Mouse (Mus musculus): ENCODE measurements around the gene Hacl1. TPM values are rescaled to one million over a fixed set of nuclear protein-coding genes. Genes with fewer than 3 reads are reported as not detected.
A peak's percentile ranks its signal among the peaks of the same experiment; 100 is the strongest.

The Hacl1 gene
- total and polyA plus RNA-seq, 2 experiments from 2014 or later, result 12.2 to 25.5 TPM

GRCm38 (mm10) chr14:31681931-31682555 lies 41.0 kb upstream of the Hacl1 start:
- DNase-seq (ENCODE audit: low spot score), result no peak
- no peak overlapping the region for H3K4me2 ChIP-seq (ENCODE audit: low read depth, low read length)
- no peak overlapping the region for H3K4me3 ChIP-seq (ENCODE audit: low read depth, low read length)
- no peaks in the 10 kb centered on the region for H3K9me3 ChIP-seq (replicated peaks; ENCODE audit: control insufficient read depth, low read length)
- H3K4me1 ChIP-seq (ENCODE audit: control insufficient read depth, insufficient read depth), result peaks cover 4% of the 10 kb centered on the region; the same call in 1 of the 2 replicates
- no peak for ATAC-seq (ENCODE audit: insufficient read depth, low read depth)
- 62% methylated on average over 5 of the region's 5 CpGs for WGBS
- no peaks in the 10 kb centered on the region for H3K36me3 ChIP-seq (replicated peaks; ENCODE audit: control insufficient read depth, insufficient read depth, low read length)
- no peak overlapping the region for H3K27ac ChIP-seq (ENCODE audit: low read depth)
- TF ChIP-seq CTCF (IDR thresholded peaks at IDR 0.05; ENCODE audit: low read depth) (no peak), EP300 (IDR thresholded peaks at IDR 0.05; ENCODE audit: low read depth) (no peak)
- H3K9ac ChIP-seq (replicated peaks; ENCODE audit: low read depth, low read length), result no peak overlapping the region
- no peaks in the 10 kb centered on the region for H3K27me3 ChIP-seq (ENCODE audit: control insufficient read depth, insufficient read depth, low read length)

GRCm38 (mm10) chr14:31681291-31681690 lies 40.2 kb upstream of the Hacl1 start:
- Histone ChIP-seq H3K4me2 (ENCODE audit: low read depth, low read length) (no peak overlapping the region), H3K4me3 (ENCODE audit: low read depth, low read length) (no peak overlapping the region), H3K27me3 (ENCODE audit: control insufficient read depth, insufficient read depth, low read length) (no peaks in the 10 kb centered on the region), H3K27ac (ENCODE audit: low read depth) (no peak overlapping the region), H3K9me3 (replicated peaks; ENCODE audit: control insufficient read depth, low read length) (no peaks in the 10 kb centered on the region), H3K9ac (replicated peaks; ENCODE audit: low read depth, low read length) (no peak overlapping the region), H3K36me3 (replicated peaks; ENCODE audit: control insufficient read depth, insufficient read depth, low read length) (no peaks in the 10 kb centered on the region), H3K4me1 (ENCODE audit: control insufficient read depth, insufficient read depth) (peaks cover 4% of the 10 kb centered on the region; the same call in 1 of the 2 replicates)
- ATAC-seq (ENCODE audit: insufficient read depth, low read depth), result no peak
- TF ChIP-seq CTCF (IDR thresholded peaks at IDR 0.05; ENCODE audit: low read depth) (no peak), EP300 (IDR thresholded peaks at IDR 0.05; ENCODE audit: low read depth) (no peak)
- 84% methylated on average over 9 of the region's 9 CpGs for WGBS
- DNase-seq (ENCODE audit: low spot score), result no peak

GRCm38 (mm10) chr14:31680656-31681055 lies 39.6 kb upstream of the Hacl1 start:
- Histone ChIP-seq H3K4me2 (ENCODE audit: low read depth, low read length) (no peak overlapping the region), H3K9me3 (replicated peaks; ENCODE audit: control insufficient read depth, low read length) (no peaks in the 10 kb centered on the region), H3K27me3 (ENCODE audit: control insufficient read depth, insufficient read depth, low read length) (no peaks in the 10 kb centered on the region), H3K4me1 (ENCODE audit: control insufficient read depth, insufficient read depth) (peaks cover 4% of the 10 kb centered on the region; the same call in 1 of the 2 replicates), H3K27ac (ENCODE audit: low read depth) (no peak overlapping the region), H3K36me3 (replicated peaks; ENCODE audit: control insufficient read depth, insufficient read depth, low read length) (no peaks in the 10 kb centered on the region), H3K4me3 (ENCODE audit: low read depth, low read length) (no peak overlapping the region), H3K9ac (replicated peaks; ENCODE audit: low read depth, low read length) (no peak overlapping the region)
- ATAC-seq (ENCODE audit: insufficient read depth, low read depth), result no peak
- DNase-seq (ENCODE audit: low spot score), result no peak
- TF ChIP-seq EP300 (IDR thresholded peaks at IDR 0.05; ENCODE audit: low read depth) (no peak), CTCF (IDR thresholded peaks at IDR 0.05; ENCODE audit: low read depth) (no peak)
- WGBS, result 87% methylated on average over 3 of the region's 3 CpGs

- no peak overlapping the region for H3K4me2 ChIP-seq (ENCODE audit: low read depth, low read length)
- peaks cover 25% of the 10 kb centered on the region for H3K4me1 ChIP-seq (ENCODE audit: control insufficient read depth, insufficient read depth)
- H3K9ac ChIP-seq (replicated peaks; ENCODE audit: low read depth, low read length), result no peak overlapping the region
- H3K27me3 ChIP-seq (ENCODE audit: control insufficient read depth, insufficient read depth, low read length), result no peaks in the 10 kb centered on the region
- WGBS, result 70% methylated on average over 10 of the region's 10 CpGs
- H3K36me3 ChIP-seq (replicated peaks; ENCODE audit: control insufficient read depth, insufficient read depth, low read length), result peaks cover 8% of the 10 kb centered on the region
- H3K4me3 ChIP-seq (ENCODE audit: low read depth, low read length), result no peak overlapping the region
- no peak for DNase-seq (ENCODE audit: low spot score)
- H3K9me3 ChIP-seq (replicated peaks; ENCODE audit: control insufficient read depth, low read length), result no peaks in the 10 kb centered on the region
- TF ChIP-seq CTCF (IDR thresholded peaks at IDR 0.05; ENCODE audit: low read depth) (no peak), EP300 (IDR thresholded peaks at IDR 0.05; ENCODE audit: low read depth) (no peak)
- 0 out of 2 replicates have a peak overlapping the region, but pooled peaks have one; percentile 22 for H3K27ac ChIP-seq (ENCODE audit: low read depth)
- no peak for ATAC-seq (ENCODE audit: insufficient read depth, low read depth)
These were observed 30.7 kb upstream of the Hacl1 start for GRCm38 (mm10) chr14:31671635-31672320.

- no peaks in the 10 kb centered on the region for H3K27me3 ChIP-seq (ENCODE audit: control insufficient read depth, insufficient read depth, low read length)
- peak overlapping the region; percentile 42 for H3K4me2 ChIP-seq (ENCODE audit: low read depth, low read length)
- peaks cover 25% of the 10 kb centered on the region for H3K4me1 ChIP-seq (ENCODE audit: control insufficient read depth, insufficient read depth)
- WGBS, result 73% methylated on average over 15 of the region's 15 CpGs
- H3K4me3 ChIP-seq (ENCODE audit: low read depth, low read length), result no peak overlapping the region
- H3K9ac ChIP-seq (replicated peaks; ENCODE audit: low read depth, low read length), result 0 out of 2 replicates have a peak overlapping the region, but pooled peaks have one; percentile 8
- DNase-seq (ENCODE audit: low spot score), result peak; percentile 68
- TF ChIP-seq EP300 (IDR thresholded peaks at IDR 0.05; ENCODE audit: low read depth) (peak; percentile 44; the same call in 1 of the 2 replicates), CTCF (IDR thresholded peaks at IDR 0.05; ENCODE audit: low read depth) (no peak)
- peaks cover 9% of the 10 kb centered on the region for H3K36me3 ChIP-seq (replicated peaks; ENCODE audit: control insufficient read depth, insufficient read depth, low read length)
- peak overlapping the region; percentile 86 for H3K27ac ChIP-seq (ENCODE audit: low read depth)
- no peaks in the 10 kb centered on the region for H3K9me3 ChIP-seq (replicated peaks; ENCODE audit: control insufficient read depth, low read length)
- ATAC-seq (ENCODE audit: insufficient read depth, low read depth), result peak; percentile 49
These were observed 28.8 kb upstream of the Hacl1 start for GRCm38 (mm10) chr14:31669642-31670490.
